Mouse (Mus musculus) neural tube, embryonic 10.5 days (tissue): ENCODE data around the gene Myod1.

Experiments
- DNase-seq: peaks from one replicate; pipeline ENCODE4 v3.0.0-alpha.2; 2017; ENCODE audit warnings: low spot score; ENCODE audit errors: extremely low spot score

Gene Myod1

DNA sequence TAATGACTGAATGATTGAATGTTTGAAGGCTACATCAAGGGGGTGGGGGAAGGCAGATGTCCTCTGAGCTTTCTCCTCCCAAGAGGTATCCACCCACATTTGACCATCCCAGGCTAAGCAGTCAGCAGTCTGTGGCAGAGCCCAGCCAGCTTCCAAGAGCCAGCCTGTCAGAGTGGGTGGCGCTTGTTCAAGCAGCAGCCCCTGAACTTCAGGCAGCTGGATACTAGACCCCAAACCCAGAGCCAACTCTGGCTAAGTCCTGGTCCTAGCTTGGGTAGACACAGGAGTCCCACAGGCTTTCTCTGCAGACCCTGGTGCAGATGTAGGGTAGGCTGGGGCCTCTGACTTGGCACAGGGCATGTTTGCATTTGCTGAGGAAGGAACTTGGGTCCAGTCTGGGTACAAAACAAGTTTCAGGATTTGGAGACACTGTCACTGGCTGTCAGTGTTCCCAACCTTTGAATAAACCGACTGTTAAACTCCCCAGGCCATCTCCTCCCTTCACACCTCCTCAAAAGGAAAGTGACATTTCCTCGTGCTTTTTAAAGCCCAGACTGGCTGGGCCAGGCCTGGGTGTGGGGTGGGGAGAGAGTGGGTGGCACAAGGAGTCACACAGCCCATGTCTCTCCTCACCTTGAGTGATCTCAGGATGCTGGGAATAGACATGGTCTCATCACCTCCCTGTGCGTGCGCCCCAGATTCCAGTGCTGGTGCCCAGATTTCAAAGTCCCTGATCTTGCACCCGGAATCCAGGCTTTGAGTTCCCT is 37.9 kb downstream of the Myod1 start:
- no peak for DNase-seq

DNA sequence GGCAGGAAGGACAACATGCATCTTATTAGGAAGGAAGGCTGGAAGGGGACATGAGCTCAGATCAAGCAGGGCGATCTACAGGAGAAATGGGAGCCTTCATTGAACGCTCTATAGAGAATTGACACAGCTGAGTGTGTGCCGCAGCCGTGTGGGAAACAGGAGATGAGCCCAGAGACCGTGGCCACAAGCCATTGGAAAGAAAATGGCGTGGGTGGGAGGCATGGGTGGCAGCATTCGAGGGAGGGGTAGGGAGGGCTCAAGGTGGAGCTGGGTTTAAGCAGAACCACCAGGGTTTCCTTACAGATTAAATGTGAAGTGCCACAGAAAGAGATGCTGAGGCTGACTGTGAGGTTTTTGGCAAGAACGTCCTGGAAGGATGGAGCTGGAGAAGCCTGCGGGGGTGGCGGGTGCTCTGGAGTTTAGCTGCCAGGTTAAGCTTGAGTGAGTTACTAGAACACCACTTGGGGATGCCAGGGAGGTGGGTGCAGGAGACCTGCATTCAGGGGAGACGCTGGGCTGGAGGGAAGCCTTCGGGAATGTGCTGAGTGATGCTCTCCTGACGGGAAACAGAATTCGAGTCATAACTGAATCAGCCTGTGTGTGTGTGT is 39.6 kb downstream of the Myod1 start:
- DNase-seq, result no peak

DNA sequence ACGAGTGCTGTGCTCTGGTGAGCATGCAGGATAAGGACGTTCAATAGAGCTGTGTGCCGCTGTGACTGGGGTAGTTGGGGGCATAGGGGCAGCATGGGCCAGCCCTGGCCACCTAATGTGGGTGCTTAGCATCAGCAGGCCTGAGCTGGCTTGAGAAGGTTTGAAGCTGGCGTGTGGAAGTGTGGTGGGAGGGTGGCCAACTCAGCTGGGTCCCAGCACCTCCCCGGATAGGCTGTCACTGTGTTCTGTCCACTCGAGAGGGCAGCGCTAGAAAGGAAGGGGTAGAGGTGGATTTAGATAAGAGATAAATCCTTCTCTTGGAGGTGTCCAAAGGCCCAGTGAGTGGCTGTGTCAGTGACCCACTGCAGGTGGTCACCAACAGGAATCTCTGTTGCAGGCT is 41.2 kb downstream of the Myod1 start:
- DNase-seq, result no peak

DNA sequence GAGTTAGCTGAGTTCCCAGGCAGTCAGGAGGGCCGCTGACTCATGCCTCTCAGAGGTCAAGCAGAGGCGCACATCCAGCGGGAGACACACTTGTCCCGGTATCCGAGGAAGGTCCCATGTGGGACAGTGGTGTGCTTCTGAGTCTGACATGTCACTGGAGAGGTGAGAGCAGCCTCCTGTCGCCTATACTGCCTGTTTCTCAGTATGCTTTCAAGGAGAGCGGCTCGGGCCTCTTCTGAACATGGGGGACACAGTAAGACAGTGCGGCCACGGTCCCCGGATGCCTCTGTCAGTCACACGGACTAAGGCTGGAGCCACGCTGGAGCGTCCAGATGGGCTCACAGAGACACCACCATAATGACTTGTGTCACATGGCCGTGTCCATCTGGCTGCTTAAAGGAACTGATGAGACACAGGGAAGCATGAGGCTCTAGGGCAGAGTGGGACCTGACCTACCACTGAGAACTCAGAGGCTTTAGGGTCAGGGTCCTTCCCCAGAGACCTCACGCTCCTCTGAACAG is 41.9 kb downstream of the Myod1 start:
- DNase-seq, result no peak

DNA sequence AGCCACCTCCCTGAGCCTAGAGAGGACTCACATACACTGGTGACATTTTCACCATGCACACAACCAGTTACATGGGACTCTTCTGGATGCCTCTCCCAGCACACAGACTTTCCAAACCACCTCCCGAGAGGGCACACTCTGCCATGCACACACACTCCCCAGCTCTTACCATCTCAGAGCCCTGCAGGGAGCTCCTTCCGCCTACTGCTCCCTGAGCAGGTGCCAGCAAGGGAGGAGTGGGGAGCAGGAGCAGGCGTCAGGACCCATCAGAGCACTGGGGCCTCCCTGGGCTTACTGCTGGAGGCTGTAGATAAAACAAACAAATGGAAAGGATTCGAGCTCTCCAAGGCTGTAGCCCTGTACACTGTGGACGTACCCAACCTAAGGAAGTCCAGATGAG is 45.3 kb downstream of the Myod1 start:
- no peak for DNase-seq

DNA sequence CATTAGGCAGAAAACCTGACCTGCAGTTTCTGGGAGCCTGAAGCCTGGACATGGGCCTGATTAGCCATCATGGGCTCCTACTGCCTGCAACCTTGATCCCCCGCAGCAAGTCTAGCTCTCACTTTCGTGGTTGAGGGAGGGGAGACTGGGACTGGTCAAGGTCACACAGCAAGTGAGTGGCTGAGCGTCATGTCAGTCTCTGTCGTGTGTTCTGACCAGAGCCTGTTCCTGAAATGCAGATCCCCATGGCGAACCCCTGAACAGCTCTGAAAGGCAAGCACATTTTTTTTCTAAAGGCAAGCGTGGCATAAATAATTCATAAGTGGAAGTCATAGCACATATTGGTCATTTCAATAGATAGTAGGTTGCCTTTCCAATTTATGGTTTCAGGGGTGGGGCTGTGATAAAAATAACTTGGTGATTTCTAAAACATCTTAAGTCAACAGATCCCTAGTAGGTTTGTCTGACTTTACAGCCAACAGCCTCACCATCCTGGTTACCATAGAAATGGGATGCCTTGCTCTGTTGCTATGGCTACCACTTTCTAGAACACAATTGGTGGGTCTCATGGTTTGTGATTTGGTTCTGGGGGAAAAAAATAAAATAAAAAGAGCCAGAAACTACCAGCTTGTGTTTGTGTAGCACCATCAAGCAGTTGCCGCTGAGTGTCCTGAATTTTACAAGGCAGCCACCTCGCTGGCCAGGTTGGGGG is 45.9 kb downstream of the Myod1 start:
- DNase-seq, result no peak

DNA sequence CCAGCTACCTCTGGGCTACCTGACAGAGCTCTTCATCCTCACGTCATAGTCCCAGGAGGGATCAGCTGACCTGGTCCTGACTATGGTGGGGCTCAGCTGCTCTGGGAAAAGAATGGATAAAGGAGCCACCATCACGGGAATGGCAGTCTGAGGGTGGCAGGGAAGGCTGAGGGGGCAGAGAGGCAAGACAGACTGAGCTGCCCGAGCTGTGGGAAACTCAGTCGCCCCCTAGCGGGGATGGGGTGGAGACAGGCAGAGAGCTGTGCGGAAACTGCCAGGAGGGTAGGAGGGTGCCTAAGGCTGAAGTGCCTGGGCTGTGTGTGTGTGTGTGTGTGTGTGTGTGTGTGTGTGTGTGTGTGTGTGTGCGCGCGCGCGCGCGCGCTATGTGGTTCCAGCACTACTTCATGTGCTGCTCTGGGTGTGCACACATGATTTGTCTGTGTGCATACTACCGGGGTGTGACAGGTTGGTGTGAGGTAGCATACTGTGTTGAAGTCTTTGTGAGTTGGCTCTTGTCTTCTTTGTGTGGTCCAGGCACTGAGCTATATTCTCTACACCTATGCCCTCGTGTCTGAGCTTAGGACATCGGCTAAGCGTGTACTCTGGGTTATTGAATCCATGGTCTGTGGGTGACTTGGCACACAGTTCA is 46.6 kb downstream of the Myod1 start:
- peak; percentile 63 for DNase-seq

DNA sequence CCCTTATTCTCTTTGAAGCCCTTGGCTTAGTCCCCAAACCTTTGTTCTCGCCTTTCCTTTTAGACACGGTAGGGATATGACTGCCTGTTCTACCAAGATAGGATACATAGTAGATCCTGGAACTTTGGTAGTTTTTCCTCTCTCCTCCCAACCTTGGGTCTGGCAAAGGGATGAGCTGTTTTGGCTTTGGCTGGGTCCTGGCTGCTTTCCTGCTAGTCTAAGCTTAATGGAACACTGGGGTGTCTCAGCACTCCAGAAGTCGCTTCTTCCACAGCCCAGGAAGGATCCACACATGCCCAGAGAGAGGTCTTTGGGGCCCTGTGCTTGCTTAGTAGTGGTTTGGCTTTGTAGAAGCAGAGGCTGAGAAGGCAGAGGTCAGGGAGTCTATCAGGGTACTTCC is 47.7 kb downstream of the Myod1 start:
- no peak for DNase-seq

DNA sequence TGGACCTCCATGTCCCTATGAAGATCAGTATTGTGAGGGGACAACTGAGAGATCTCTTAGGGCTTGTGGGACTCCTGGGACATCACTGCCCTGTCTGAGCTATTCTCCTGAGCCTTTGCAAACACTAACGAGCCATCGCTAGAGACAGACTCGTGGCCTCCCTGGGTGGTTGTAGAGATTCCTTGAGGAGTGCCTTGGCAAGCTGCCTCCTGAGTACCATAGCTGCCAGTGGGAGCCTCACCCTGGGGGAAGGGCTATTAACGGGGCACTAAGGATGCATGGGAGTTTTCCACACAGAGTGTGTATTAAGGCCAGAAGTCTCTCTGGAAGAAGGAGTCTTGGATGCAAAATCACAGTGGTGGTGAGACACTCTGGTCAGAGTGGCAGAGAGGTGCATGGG is 48.7 kb downstream of the Myod1 start:
- DNase-seq, result no peak
